Mouse (Mus musculus) retina, postnatal 1 day (tissue): ENCODE measurements around the gene Spocd1.
A peak's percentile ranks its signal among the peaks of the same experiment; 100 is the strongest.

ENCODE experiments used
- DNase-seq: peaks from one replicate; pipeline ENCODE4 v3.0.0-alpha.2; 2012

Spocd1 gene

GRCm38 (mm10) chr4:129978227-129978626 is 49.2 kb downstream of the Spocd1 start:
- DNase-seq = no peak

- no peak for DNase-seq
Observed at GRCm38 (mm10) chr4:129978930-129979329, 49.9 kb downstream of the Spocd1 start.

GRCm38 (mm10) chr4:129981657-129982056 is 52.6 kb downstream of the Spocd1 start:
- no peak for DNase-seq

GRCm38 (mm10) chr4:129983046-129983445 is 54.0 kb downstream of the Spocd1 start:
- no peak for DNase-seq

- DNase-seq = peak; percentile 94
Observed at GRCm38 (mm10) chr4:129983764-129984420, 54.8 kb downstream of the Spocd1 start.

GRCm38 (mm10) chr4:129984421-129985061 is 55.5 kb downstream of the Spocd1 start, which contains the start of gene Adgrb2:
TSS of gene Adgrb2 (plus strand) at chr4:129984870.
- DNase-seq = peak; percentile 84

GRCm38 (mm10) chr4:129985161-129985670 is 56.2 kb downstream of the Spocd1 start:
- no peak for DNase-seq

GRCm38 (mm10) chr4:129985671-129986441 is 56.8 kb downstream of the Spocd1 start:
- DNase-seq = peak; percentile 92

- DNase-seq = peak; percentile 88
Observed at GRCm38 (mm10) chr4:129987825-129988504, 58.9 kb downstream of the Spocd1 start.

- peak; percentile 78 for DNase-seq
Observed at GRCm38 (mm10) chr4:129989925-129990324, 60.9 kb downstream of the Spocd1 start.

- DNase-seq = no peak
Observed at GRCm38 (mm10) chr4:129992720-129993119, 63.7 kb downstream of the Spocd1 start.

- no peak for DNase-seq
Observed at GRCm38 (mm10) chr4:129993213-129993612, 64.2 kb downstream of the Spocd1 start.

- no peak for DNase-seq
Observed at GRCm38 (mm10) chr4:129993944-129994695, 65.1 kb downstream of the Spocd1 start.

- no peak for DNase-seq
Observed at GRCm38 (mm10) chr4:129994728-129995127, 65.7 kb downstream of the Spocd1 start.

- DNase-seq = no peak
Observed at GRCm38 (mm10) chr4:129995255-129995654, 66.2 kb downstream of the Spocd1 start.

- no peak for DNase-seq
Observed at GRCm38 (mm10) chr4:129996015-129996414, 67.0 kb downstream of the Spocd1 start.

GRCm38 (mm10) chr4:129998124-129998523 is 69.1 kb downstream of the Spocd1 start:
- DNase-seq = no peak

GRCm38 (mm10) chr4:130001710-130002109 is 72.7 kb downstream of the Spocd1 start:
- peak; percentile 45 for DNase-seq

- peak; percentile 37 for DNase-seq
Observed at GRCm38 (mm10) chr4:130002157-130002556, 73.1 kb downstream of the Spocd1 start.

GRCm38 (mm10) chr4:130005593-130005992 is 76.5 kb downstream of the Spocd1 start:
- peak; percentile 52 for DNase-seq

GRCm38 (mm10) chr4:130006533-130006932 is 77.5 kb downstream of the Spocd1 start:
- DNase-seq = peak; percentile 57
